Mouse (Mus musculus) limb, embryonic 15.5 days (tissue): ENCODE data around the gene Hnf4a. TPM values are rescaled to one million over a fixed set of nuclear protein-coding genes. Genes with fewer than 3 reads are reported as not detected.
"Not testable (repeated sequence)": the region's sequence is repeated elsewhere in the genome, so short reads cannot be mapped to it uniquely, and the experiment has no call there.

ENCODE experiments used
- ATAC-seq: fragments of 200-750 bp; cut with Nextera tagmentation; 2 replicates; pipeline ENCODE4 v1.8.0; 2017; ENCODE audit warnings: low read depth, moderate TSS enrichment; ENCODE audit not compliant: insufficient number of reproducible peaks, low FRiP score, low TSS enrichment
- H3K27ac ChIP-seq: fragments of 300-500 bp; sonication (generic); 2 replicates; pipeline ENCODE4 v1.5.1; 2015; ENCODE audit warnings: moderate library complexity, mild to moderate bottlenecking, inconsistent platforms
- H3K27me3 ChIP-seq: fragments of 300-500 bp; sonication (generic); 2 replicates; pipeline ENCODE4 v1.6.1; 2015; ENCODE audit warnings: inconsistent platforms
- H3K36me3 ChIP-seq: fragments of 300-500 bp; sonication (generic); 2 replicates; pipeline ENCODE4 v1.6.1; 2015; ENCODE audit warnings: inconsistent platforms
- H3K4me1 ChIP-seq: fragments of 300-500 bp; sonication (generic); 2 replicates; pipeline ENCODE4 v1.6.1; 2015; ENCODE audit warnings: inconsistent platforms
- H3K4me2 ChIP-seq: fragments of 300-500 bp; sonication (generic); 2 replicates; pipeline ENCODE4 v1.6.1; 2015; ENCODE audit warnings: mild to moderate bottlenecking, inconsistent platforms
- H3K4me3 ChIP-seq: fragments of 300-500 bp; sonication (generic); 2 replicates; pipeline ENCODE4 v1.5.1; 2015; ENCODE audit warnings: mild to moderate bottlenecking, inconsistent platforms
- H3K9ac ChIP-seq: fragments of 300-500 bp; sonication (generic); 2 replicates; pipeline ENCODE4 v1.6.1; 2015; ENCODE audit warnings: inconsistent platforms
- H3K9me3 ChIP-seq: fragments of 300-500 bp; sonication (generic); 2 replicates; pipeline ENCODE4 v1.6.1; 2016; ENCODE audit warnings: inconsistent platforms
- WGBS: fragments of 180-500 bp; shearing (Covaris S2); methylation state at CpG from one replicate; pipeline ENCODE4 v1.1.7; 2015; 5-methylcytosine and 5-hydroxymethylcytosine counted together
- polyA plus RNA-seq: library from polyadenylated mRNA; unstranded; fragments of >200 nt; fragmentation: Nextera tagmentation; extraction: Ambion mirVana; gene quantifications from 2 replicates; pipeline ENCODE4 v1.2.1, GENCODE M21; 2015

The Hnf4a gene
- polyA plus RNA-seq, 1 experiment from 2014 or later = 0.04 TPM

GRCm38 (mm10) chr2:163615906-163616651 is 109.5 kb downstream of the Hnf4a start:
- no peaks in the 10 kb centered on the region for H3K27me3 ChIP-seq
- ATAC-seq = no peak
- no peak overlapping the region for H3K4me2 ChIP-seq
- no peaks in the 10 kb centered on the region for H3K9me3 ChIP-seq
- WGBS = 89% methylated on average over 4 of the region's 4 CpGs
- no peak overlapping the region for H3K9ac ChIP-seq
- H3K27ac ChIP-seq = no peak overlapping the region
- no peaks in the 10 kb centered on the region for H3K4me1 ChIP-seq
- H3K4me3 ChIP-seq = no peak overlapping the region
- peaks cover 93% of the 10 kb centered on the region for H3K36me3 ChIP-seq

GRCm38 (mm10) chr2:163616652-163617227 is 110.1 kb downstream of the Hnf4a start:
- Histone ChIP-seq H3K27me3 (no peaks in the 10 kb centered on the region), H3K4me1 (no peaks in the 10 kb centered on the region), H3K4me3 (no peak overlapping the region), H3K4me2 (no peak overlapping the region), H3K9ac (no peak overlapping the region), H3K36me3 (peaks cover 92% of the 10 kb centered on the region), H3K9me3 (no peaks in the 10 kb centered on the region), H3K27ac (no peak overlapping the region)
- no peak for ATAC-seq
- WGBS = 79% methylated on average over 3 of the region's 3 CpGs

GRCm38 (mm10) chr2:163617232-163617863 is 110.7 kb downstream of the Hnf4a start:
- Histone ChIP-seq H3K9ac (no peak overlapping the region), H3K4me1 (no peaks in the 10 kb centered on the region), H3K36me3 (peaks cover 90% of the 10 kb centered on the region), H3K4me2 (no peak overlapping the region), H3K27me3 (no peaks in the 10 kb centered on the region), H3K9me3 (no peaks in the 10 kb centered on the region), H3K27ac (no peak overlapping the region), H3K4me3 (no peak overlapping the region)
- ATAC-seq = no peak
- WGBS = 76% methylated on average over 3 of the region's 3 CpGs

- no peaks in the 10 kb centered on the region for H3K4me1 ChIP-seq
- H3K4me3 ChIP-seq = no peak overlapping the region
- H3K27me3 ChIP-seq = no peaks in the 10 kb centered on the region
- H3K9ac ChIP-seq = no peak overlapping the region
- no peaks in the 10 kb centered on the region for H3K9me3 ChIP-seq
- WGBS = 92% methylated on average over 4 of the region's 4 CpGs
- H3K4me2 ChIP-seq = no peak overlapping the region
- H3K36me3 ChIP-seq = peaks cover 93% of the 10 kb centered on the region
- ATAC-seq = no peak
- H3K27ac ChIP-seq = no peak overlapping the region
Measured at GRCm38 (mm10) chr2:163617874-163618273, 111.3 kb downstream of the Hnf4a start.

DNA sequence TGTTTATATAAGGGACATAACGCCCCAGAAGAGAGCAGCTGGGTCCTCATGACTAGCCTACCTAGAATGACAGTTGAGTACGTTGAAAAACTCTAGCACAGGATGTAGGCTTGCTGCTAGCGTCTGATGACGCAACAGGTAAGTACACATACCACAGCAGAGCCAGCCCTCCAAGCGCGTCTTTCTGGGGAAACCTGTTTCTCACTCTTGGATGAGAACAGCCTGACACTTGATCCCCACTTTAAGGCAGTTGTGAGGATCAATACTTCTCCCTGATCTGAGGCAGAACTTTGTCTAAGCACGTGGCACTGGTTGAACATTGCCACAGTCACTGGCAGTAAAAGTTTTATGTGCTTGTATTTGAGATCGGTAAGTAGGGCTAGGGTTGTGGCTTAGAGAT is 113.8 kb downstream of the Hnf4a start:
- Histone ChIP-seq H3K4me3 (no peak overlapping the region), H3K27ac (peak overlapping the region; percentile 17; the same call in 1 of the 2 replicates), H3K27me3 (no peaks in the 10 kb centered on the region), H3K9ac (no peak overlapping the region), H3K36me3 (peaks cover 83% of the 10 kb centered on the region), H3K4me2 (no peak overlapping the region), H3K9me3 (no peaks in the 10 kb centered on the region), H3K4me1 (no peaks in the 10 kb centered on the region)
- ATAC-seq = no peak
- WGBS = 71% methylated on average over 8 of the region's 8 CpGs

DNA sequence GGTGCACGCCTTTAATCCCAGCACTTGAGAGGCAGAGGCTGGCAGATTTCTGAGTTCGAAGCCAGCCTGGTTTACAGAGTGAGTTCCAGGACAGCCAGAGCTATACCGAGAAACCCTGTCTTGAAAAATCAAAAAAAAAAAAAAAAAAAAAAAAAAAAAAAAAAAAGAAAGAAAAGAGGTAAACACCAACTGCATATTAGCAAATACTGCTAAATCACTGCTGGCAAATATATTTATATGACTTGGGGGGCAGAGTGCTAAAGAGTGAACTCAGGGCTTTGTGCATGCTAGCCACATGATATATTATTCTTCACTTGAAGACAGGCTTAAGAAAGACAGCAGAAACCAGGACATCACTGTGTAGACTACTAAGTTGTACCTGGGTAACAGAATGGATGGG is 114.8 kb downstream of the Hnf4a start:
- H3K4me2 ChIP-seq, H3K27me3 ChIP-seq, H3K4me1 ChIP-seq, H3K9ac ChIP-seq, ATAC-seq, H3K4me3 ChIP-seq, H3K9me3 ChIP-seq, H3K27ac ChIP-seq: not testable (repeated sequence)
- peaks cover 83% of the 10 kb centered on the region for H3K36me3 ChIP-seq
- WGBS = 92% methylated on average over 3 of the region's 3 CpGs

Other genes with a start within 250 kb of the Hnf4a start
- gene Jph2, start 108.8 kb upstream of the Hnf4a start, polyA plus RNA-seq = 2.9 and 4.5 TPM in 2 replicates
- 93.6 and 94.0 TPM in 2 replicates for gene Oser1, start 82.1 kb upstream of the Hnf4a start, polyA plus RNA-seq
- 0.20 and 0.22 TPM in 2 replicates for gene Gdap1l1, start 68.3 kb upstream of the Hnf4a start, polyA plus RNA-seq
- 12.5 and 14.6 TPM in 2 replicates for gene Fitm2, start 34.2 kb upstream of the Hnf4a start, polyA plus RNA-seq
- gene R3hdml, start 14.5 kb upstream of the Hnf4a start, polyA plus RNA-seq = 0.27 and 0.48 TPM in 2 replicates
- 40.3 and 42.8 TPM in 2 replicates for gene Ttpal, start 95.5 kb downstream of the Hnf4a start, polyA plus RNA-seq
- 40.3 and 41.3 TPM in 2 replicates for gene Serinc3, start 138.3 kb downstream of the Hnf4a start, polyA plus RNA-seq
- 119 and 151 TPM in 2 replicates for gene Pkig, start 151.6 kb downstream of the Hnf4a start, polyA plus RNA-seq
- 9.0 and 9.9 TPM in 2 replicates for gene Ada, start 243.4 kb downstream of the Hnf4a start, polyA plus RNA-seq